Mouse (Mus musculus) heart, adult 18-20 months (tissue): ENCODE data around the gene H1fnt. TPM values are rescaled to one million over a fixed set of nuclear protein-coding genes. Genes with fewer than 3 reads are reported as not detected.
A peak's percentile ranks its signal among the peaks of the same experiment; 100 is the strongest.

ENCODE experiments used
- DNase-seq, 2 experiments: peaks; one replicate each; pipeline ENCODE4 v3.0.0; 2021 to 2022; ENCODE audit warnings: mixed read lengths in 1 of 2
- long read RNA-seq, 2 experiments: library from polyadenylated mRNA; stranded (forward); transcript quantifications; one replicate each; pipeline ENCODE4 v2.0.0; 2021
- total RNA-seq, 2 experiments: library from RNA; stranded (reverse); gene quantifications; 2 replicates each; pipeline ENCODE4 v1.2.3; 2021

Gene H1fnt
- total RNA-seq, result not detected
- long read RNA-seq, experiment 1, result 0 reads
- long read RNA-seq, experiment 2, result 0 reads

DNA sequence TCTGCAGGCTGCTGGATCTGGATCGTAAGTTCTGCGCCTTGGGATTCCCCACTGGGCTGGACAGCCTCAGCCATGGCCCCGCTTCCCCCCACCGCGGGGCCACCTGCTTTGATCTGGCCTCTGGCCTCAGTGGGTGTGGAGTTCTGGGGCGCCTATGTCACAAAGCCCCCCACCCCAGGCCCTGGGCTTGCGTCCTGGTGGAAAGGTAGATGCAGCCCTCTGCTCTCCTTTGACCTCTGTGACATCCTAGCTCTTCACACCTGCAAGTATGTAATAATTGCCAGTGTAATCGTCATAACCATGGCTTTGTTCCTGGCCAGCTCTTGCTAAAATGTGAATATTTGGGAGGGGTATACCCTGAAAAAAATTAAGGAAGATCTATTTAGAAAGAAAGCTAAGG is at the start of gene H1fnt:
TSS of gene H1fnt (minus strand) at position 101 of the 400 bp plus-strand sequence.
- DNase-seq, result no peak

DNA sequence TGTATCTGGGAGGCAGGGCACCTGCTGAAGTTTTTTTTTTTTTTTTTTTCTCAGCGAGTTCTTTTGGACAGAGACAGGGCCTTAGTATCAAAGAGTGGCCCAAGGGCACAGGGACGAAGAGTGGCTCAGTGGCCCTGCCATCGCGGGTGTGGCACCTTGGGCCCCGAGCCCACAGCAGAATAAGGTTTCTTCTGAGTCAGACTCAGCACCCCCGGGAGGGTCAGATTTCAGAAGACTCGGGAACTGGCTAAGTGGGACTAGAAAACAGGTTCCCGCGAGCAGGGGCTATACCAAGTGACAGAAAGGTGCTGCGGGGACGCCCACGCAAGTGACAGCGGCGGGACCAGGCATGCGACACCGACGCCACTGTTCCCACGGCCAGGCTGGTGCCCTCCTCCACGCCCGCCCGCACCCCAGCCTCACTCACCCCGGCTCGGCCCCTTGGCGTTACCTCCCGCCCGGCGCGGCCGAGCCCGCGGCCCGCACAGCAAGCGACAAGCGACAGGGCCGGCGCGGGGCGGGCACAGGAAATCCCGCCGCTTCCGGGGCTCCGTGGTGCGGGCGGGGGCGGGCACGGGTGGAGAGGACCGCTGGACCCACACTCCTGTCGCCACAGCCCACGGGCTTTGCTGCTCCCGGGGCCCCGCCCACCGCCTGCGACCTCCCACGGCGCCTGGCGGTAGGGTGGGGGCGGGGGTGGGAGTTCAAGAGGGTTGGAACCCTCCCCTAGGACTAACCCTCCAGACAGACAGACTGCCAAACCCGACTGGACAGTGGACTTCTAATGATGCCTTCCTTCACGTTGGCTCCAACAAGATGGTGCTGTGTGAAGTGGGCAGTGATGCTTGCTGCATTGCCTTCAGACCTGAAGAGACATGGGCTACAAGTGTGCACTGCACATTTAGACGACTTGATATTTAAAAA is 38.8 kb upstream of the H1fnt start, which contains the start of gene Zfp641:
TSS of gene Zfp641 (minus strand) at position 534 of the 924 bp plus-strand sequence.
- peak; percentile 40 to 44 for DNase-seq

DNA sequence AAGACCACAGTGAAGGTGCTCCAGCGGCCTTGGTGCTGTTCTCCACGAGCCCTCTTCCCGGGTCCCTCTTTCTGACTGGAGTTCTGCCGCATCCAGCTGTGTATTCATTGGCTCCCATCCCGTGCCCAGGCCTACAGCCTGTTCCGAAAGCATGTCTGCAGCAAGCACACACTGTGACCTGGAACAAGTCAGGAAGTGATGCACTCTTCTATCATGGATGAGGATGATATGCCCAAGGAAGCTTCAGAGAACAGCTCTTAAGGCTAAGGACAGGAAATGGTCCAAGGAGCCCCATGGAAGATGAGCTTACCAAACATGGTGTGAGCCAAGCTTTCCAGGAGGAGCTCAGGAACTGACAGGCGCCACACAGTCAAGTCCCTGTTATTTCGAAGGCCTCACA is 36.6 kb upstream of the H1fnt start:
- no peak for DNase-seq

DNA sequence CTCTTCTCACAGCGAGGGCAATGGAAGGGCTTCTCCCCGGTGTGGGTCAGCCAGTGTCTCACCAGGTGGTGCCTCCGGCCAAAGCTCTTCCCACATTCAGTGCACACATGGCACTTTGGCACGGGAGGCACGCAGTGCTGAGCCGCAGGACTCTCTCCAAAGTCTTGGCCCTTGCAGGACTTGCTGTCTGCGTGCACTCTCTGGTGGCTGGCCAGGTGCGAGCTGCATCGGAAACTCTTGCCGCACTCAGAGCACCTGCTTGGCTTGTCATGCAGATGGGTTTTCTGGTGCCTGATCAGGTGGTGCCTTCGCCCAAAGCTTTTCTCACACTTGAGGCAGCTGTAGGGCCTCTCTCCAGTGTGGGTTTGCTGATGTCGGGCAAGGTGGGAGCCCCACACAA is 31.5 kb upstream of the H1fnt start:
- DNase-seq, result no peak

DNA sequence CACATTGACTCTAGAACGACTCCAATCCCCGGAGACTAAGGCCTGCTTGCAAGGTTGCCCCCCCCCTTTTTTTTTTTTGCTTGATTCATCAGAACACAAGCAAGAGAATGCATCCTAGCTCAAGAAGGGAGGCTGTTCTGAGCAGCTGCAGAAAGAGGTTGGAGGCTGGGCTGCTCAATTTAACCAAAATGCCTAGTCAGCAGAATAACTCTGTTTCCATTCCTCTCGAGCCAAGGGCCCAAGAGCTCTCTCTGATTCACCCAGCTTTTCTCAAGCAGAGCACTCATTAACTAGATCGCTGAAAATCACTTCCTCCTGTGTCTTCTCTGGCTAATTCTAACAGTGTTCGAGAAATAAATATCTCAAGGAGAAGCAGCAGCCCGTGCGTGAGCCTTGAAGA is 29.3 kb upstream of the H1fnt start:
- no peak for DNase-seq

DNA sequence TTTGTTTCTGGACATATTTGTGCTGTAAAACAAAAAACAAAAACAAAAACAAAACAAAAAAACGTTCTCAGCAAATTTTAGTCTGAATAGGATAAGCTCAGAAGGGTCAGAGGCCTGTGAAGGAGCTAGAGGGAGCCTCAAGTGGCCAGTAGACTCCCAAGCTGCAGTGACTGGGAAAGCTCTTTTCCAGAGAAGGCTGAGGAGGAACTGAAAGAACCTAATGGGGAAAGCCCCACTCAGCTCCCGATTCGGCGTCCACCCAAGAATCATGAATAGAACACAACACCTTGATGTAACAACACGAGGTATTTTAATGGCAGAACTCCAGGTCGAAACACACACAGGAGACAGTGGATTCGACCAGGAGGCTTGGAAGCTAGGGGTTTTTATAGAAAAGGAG is 683 bp upstream of the H1fnt start:
- DNase-seq, result no peak

DNA sequence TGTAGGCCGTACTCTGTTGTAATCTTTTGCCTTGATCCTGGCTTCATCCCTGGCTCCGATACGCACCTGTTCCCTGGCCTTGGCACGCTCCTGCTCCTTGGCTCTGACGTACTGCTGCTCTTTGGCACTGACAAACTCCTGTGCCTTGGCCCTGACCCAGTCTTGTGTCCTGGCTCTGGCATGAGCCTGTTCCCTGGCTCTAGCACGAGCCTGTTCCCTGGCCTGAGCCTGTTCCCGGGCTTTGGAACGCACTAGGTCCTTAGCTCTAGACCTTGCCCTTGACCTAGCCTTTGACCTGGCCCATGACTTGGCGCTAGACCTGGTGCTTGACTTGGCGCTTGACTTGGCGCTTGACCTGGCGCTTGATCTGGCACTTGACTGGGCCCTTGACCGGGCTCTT is 822 bp downstream of the H1fnt start:
- DNase-seq, result no peak

DNA sequence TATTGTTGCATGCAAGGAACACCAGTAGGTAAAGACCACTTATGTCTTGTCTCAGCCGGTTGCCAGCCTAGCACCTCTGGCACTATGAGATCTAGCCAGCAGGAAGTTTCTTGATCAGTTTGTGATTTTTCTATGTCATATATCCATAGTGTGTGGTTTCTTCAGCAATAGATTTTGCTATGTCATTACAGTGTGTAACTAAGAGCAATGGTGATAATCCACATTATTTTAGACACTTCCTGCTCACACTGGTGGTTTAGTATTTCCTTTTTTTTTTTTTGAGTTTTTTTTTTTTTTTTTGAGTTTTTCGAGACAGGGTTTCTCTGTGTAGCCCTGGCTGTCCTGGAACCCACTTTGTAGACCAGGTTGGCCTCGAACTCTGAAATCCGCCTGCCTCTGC is 21.7 kb downstream of the H1fnt start:
- no peak for DNase-seq

DNA sequence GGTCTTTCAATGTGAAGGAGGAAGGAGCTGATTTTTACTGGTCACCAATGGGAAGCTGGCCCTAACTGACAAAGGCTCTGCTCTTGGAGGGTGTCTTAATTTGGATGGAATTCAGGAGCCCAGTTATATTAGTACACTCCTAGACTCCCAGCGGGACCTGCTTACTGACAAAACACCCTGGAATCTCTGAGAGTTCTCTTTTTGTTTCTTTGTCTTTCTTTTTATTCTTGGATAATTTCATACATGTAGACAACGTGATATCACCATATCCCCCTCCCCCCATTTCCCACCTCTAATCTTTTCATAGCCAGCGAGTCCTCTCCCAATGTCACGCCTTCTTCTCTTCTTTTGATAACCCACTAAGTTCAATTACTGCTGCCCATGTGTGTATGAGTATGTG is 22.7 kb downstream of the H1fnt start, which contains the start of gene Olfr286:
TSS of gene Olfr286 (minus strand) at position 101 of the 400 bp plus-strand sequence.
- DNase-seq, result no peak

DNA sequence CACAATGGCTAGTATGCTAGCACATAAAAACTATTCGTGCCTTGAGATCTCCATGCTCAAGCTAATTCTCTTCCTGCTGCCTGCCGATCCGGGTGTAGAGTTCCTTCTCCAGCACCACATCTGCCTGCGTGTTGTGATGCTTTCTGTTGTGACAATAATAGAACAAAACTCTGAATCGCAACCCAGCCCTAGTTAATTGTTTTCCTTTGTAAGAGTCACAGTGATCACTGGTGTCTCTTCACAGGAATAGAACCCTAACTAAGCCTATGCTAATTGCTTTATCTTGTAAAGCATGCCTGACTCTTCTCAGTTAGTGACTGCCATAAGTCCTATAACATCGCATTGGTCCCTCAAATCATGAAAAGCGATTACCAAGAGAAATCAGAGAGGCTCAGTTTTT is 31.0 kb downstream of the H1fnt start:
- no peak for DNase-seq

DNA sequence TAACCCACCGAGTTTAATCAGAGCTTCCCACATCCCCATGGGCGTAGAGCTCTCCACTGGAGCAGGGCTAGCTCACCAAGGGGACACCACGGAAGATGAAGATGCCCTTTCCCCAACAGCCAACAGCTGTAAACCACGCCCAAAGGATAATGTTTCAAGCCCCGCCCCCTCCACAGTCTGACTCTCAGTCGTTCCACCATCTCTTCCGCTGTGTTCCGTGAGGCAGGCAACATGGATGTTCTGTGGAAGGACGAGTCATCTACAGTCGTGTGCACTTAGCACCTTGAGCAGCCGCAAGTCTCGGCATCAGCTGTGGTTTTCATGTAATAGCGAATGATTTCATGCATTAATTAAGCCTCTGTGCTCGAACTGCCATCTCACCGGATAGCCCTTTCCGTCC is 31.5 kb downstream of the H1fnt start:
- DNase-seq, result no peak

DNA sequence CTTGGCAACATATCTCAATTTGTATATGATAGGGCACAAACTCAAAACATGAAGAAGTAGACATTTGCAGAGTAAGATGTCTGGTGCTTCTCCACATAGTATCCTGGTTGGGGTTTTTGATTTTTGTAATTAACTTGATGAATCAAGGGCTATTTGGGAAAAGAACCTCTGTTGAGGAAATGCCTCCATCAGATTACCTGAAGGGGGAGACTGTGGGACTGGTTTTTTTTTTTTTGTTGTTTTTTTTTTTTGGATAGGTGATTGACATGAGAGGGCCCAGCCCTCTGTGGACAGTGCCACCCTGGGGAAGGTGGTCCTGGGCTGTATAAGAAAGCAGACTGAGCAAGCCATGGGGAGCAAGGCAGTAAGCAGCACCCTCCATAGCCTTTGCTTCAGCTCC is 34.7 kb downstream of the H1fnt start:
- no peak for DNase-seq

DNA sequence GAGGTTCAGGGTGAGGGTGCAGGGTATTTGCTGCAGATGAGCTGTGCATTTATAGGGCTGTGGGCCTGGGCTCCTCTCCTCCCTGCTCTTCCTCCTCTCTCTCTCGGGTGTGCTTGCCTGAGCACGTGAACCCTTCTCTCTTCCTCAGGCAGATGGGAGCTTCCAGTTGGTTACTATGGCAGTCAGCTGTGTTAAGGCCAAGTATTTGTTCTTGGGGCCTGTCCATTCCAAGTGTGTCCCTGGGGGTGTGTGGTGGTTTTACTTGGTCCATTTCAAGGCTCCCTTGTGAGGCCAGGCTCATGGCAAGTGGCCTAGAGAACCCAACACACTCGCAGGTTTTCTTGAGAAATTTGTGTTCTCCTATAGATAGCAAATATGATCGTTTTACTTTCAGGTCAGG is 36.2 kb downstream of the H1fnt start, which contains the start of the genes Gm44579 and Olfr287:
TSS of gene Gm44579 (minus strand) at position 101 of the 400 bp plus-strand sequence.
TSS of gene Olfr287 (minus strand) at position 180 of the 400 bp plus-strand sequence.
- no peak for DNase-seq

DNA sequence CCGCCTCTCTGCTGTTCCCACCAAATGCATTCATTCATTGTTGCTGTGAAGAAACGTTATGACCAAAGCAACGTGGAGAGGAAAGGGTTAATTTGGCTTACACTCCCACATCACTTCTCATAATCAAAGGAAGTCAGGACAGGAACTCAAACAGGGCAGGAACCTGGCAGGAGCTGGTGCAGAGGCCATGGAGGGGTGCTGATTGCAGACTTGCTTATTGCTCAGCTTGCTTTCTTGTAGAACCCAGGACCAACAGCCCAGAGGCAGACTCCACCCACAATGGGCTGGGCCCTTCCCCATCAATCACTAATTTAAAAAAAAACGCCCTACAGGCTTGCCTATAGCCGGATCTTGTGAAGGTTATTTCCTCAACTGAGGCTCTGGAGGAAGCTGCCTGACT is 43.0 kb downstream of the H1fnt start:
- DNase-seq, result no peak

DNA sequence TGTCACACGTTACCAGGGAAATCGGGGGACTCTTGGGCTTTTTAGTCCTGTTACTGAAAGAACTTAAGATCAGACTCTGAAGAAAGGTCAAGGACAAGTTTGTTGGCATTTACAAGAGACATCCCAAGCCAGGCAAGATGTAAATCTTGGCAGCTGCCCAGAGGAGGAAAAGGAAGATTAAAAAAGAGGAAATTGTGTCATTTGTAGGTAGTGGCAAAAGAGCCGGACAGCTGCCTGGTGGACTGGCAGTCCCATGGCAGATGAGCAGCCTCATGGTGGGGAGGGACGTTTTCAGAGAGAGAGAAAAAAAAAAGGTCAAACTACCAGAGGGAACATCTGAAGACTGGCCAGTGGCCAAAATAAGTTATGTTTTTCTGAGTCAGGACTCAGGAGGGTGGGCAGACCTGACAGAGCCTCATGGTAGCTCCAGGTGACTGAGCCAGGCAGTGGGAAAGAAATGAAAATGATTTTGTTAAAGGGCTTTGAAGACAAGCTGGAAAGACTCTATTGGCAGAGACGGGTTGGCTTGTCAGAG is 43.7 kb downstream of the H1fnt start:
- DNase-seq, result no peak

DNA sequence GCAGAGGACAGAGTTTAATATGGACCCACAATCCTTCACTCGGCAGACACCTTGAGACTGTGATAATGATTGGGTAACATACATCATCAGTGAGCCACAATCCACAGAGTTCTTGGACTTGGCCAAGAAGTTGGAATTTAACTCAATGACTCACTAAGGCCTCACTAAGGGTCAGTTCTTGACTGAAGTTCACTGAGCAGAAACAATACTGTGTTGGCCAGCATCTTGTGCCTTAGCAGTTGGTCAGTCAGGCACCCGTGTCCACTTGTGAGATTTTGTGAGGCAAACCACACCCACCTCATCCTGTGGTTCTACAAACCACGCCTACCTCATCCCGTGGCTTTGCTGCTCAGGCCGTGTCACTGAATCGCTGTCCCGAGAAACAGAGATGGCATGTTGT is 47.4 kb downstream of the H1fnt start:
- no peak for DNase-seq

Other genes with a start within 250 kb of the H1fnt start
- gene Pfkm, start 164.7 kb downstream of the H1fnt start, total RNA-seq, result 1,000 to 10,000 TPM in 1 of 2 experiments, 100 to 1,000 TPM in 1; 867 to 1,020 TPM
- 1 to 10 TPM; 8.5 to 9.5 TPM for gene Senp1, start 163.5 kb downstream of the H1fnt start, total RNA-seq
- gene Asb8, start 91.7 kb downstream of the H1fnt start, total RNA-seq, result 100 to 1,000 TPM; 107 to 122 TPM
- gene Ccdc184, start 90.1 kb downstream of the H1fnt start, total RNA-seq, result under 1 TPM; 0.39 to 0.50 TPM
- gene Olfr288, start 61.8 kb downstream of the H1fnt start, total RNA-seq, result not detected
- gene Gm44579, start 36.3 kb downstream of the H1fnt start, total RNA-seq, result not detected
- gene Olfr287, start 36.2 kb downstream of the H1fnt start, total RNA-seq, result not detected
- not detected for gene Olfr286, start 22.8 kb downstream of the H1fnt start, total RNA-seq
- 1 to 10 TPM; 5.7 to 5.8 TPM for gene Zfp641, start 38.9 kb upstream of the H1fnt start, total RNA-seq
- not detected for gene Olfr285, start 60.1 kb upstream of the H1fnt start, total RNA-seq
- gene Olfr284, start 83.7 kb upstream of the H1fnt start, total RNA-seq, result not detected
- gene Olfr283, start 123.7 kb upstream of the H1fnt start, total RNA-seq, result not detected
- gene Olfr282, start 173.9 kb upstream of the H1fnt start, total RNA-seq, result not detected
- gene Olfr281, start 195.3 kb upstream of the H1fnt start, total RNA-seq, result not detected
- not detected for gene OR5BS1P, start 212.6 kb upstream of the H1fnt start, total RNA-seq
- gene Lalba, start 225.4 kb upstream of the H1fnt start, total RNA-seq, result under 1 TPM in 1 of 2 experiments, not detected in 1; 0.39 TPM
- gene Olfr279, start 235.1 kb upstream of the H1fnt start, total RNA-seq, result not detected